Comparison of ENCODE assay signal across 8 mouse cellular contexts in the genomic region with DNA sequence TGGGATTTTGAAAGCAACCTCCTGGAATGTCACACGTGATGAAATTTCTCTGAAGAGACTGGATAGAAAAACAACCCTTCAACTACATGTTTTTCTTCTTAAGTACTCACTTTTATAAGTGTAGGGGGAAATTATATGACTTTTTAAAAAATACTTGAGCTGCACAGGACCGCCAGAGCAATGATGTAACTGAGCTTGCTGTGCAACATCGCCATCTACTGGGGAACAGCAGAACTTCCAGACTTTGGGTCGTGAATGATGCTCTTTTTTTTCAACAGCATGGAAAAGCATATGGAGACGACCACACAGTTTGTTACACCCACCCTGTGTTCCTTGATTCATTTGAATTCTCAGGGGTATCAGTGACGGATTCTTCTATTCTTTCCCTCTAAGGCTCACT. TPM values are rescaled to one million over a fixed set of nuclear protein-coding genes. Genes with fewer than 3 reads are reported as not detected.
DNase-seq lines count a peak whose midpoint lies in the region; ATAC-seq and TF ChIP-seq lines count a peak whose summit lies in the region.

No protein-coding gene starts in this region.

- TF ChIP-seq CTCF in gastrocnemius, adult 2 months (IDR thresholded peaks at IDR 0.05), result peak; percentile 92
- peak; percentile 95 for TF ChIP-seq CTCF in cortical plate, adult 2 months (IDR thresholded peaks at IDR 0.05; ENCODE audit: extremely low read depth, insufficient read depth, low read length)

- DNase-seq in gastrocnemius, adult 2 months, result peak; percentile 36
- no peak for DNase-seq in gastrocnemius, postnatal 25 days
- DNase-seq in T-cell, adult 2 months (ENCODE audit: low spot score), result peak; percentile 40
- DNase-seq in layer of hippocampus, adult 9-11 months, result peak; percentile 58
- peak; percentile 61 for DNase-seq in right cerebral cortex, adult 18-20 months

- peak; percentile 65 for ATAC-seq in granulocyte monocyte progenitor cell, adult 5-6 weeks (replicated peaks; ENCODE audit: poor library complexity, severe bottlenecking)
- peak; percentile 62 for ATAC-seq in megakaryocyte, adult 5-6 weeks (ENCODE audit: poor library complexity, severe bottlenecking)

- TF ChIP-seq POLR2A in cortical plate, adult 2 months (IDR thresholded peaks at IDR 0.05; ENCODE audit: extremely low read depth, insufficient read depth, low read length), result no peak

- peaks cover 2% of the 10 kb centered on the region; the same call in 1 of the 2 replicates for H3K4me1 ChIP-seq in cortical plate, adult 2 months (ENCODE audit: control insufficient read depth, insufficient read depth, low read length)

- H3K27ac ChIP-seq in gastrocnemius, adult 2 months, result no peak overlapping the region
- no peak overlapping the region for H3K27ac ChIP-seq in cortical plate, adult 2 months (ENCODE audit: insufficient read depth, low read length)

- no peak overlapping the region for H3K4me3 ChIP-seq in gastrocnemius, adult 2 months
- no peak overlapping the region for H3K4me3 ChIP-seq in cortical plate, adult 2 months (ENCODE audit: insufficient read depth, low read length)

- intact Hi-C loops in gastrocnemius, adult 2 months (cut with DNase I), result loop anchor here (2.0 to 5.0 kb wide), 2 partner anchors 40 to 160 kb away; a partner anchor contains a TSS

RNA-seq across cellular contexts. Expression of a gene that starts 8.9 kb away (rescaled TPM):
- not detected for total RNA-seq in gastrocnemius, adult 2 months (2021)
- not detected for total RNA-seq in gastrocnemius, postnatal 25 days (2021)
- not detected in 2 replicates for polyA plus RNA-seq in cortical plate, adult 2 months (2012; rRNA removed)
- not detected in 2 replicates for total RNA-seq in granulocyte monocyte progenitor cell, adult 5-6 weeks (2014; fragmentation: Nextera tagmentation)
- total RNA-seq in granulocyte monocyte progenitor cell, adult 5-6 weeks (2017), result not detected in 2 replicates
- total RNA-seq in megakaryocyte, adult 5-6 weeks (2015), result 0.07 TPM in 1 of 2 replicates, not detected in the other
- not detected in 2 replicates for total RNA-seq in megakaryocyte, adult 5-6 weeks (2017)

RNA-seq across cellular contexts. Expression of a gene that starts 39.8 kb away (rescaled TPM):
- 1 to 10 TPM; 1.8 to 2.0 TPM for total RNA-seq in gastrocnemius, adult 2 months (2021)
- total RNA-seq in gastrocnemius, postnatal 25 days (2021), result 1 to 10 TPM; 1.8 to 1.9 TPM
- polyA plus RNA-seq in cortical plate, adult 2 months (2012; rRNA removed), result 3.1 and 4.5 TPM in 2 replicates
- total RNA-seq in granulocyte monocyte progenitor cell, adult 5-6 weeks (2014; fragmentation: Nextera tagmentation), result 17.0 and 28.1 TPM in 2 replicates
- total RNA-seq in granulocyte monocyte progenitor cell, adult 5-6 weeks (2017), result 11.9 and 15.3 TPM in 2 replicates
- total RNA-seq in megakaryocyte, adult 5-6 weeks (2015), result 112 and 151 TPM in 2 replicates
- total RNA-seq in megakaryocyte, adult 5-6 weeks (2017), result 78.0 and 87.4 TPM in 2 replicates

RNA-seq across cellular contexts. Expression of a gene that starts 47.4 kb away (rescaled TPM):
- not detected for total RNA-seq in gastrocnemius, adult 2 months (2021)
- total RNA-seq in gastrocnemius, postnatal 25 days (2021), result not detected
- polyA plus RNA-seq in cortical plate, adult 2 months (2012; rRNA removed), result not detected in 2 replicates
- 3.5 and 3.8 TPM in 2 replicates for total RNA-seq in granulocyte monocyte progenitor cell, adult 5-6 weeks (2014; fragmentation: Nextera tagmentation)
- total RNA-seq in granulocyte monocyte progenitor cell, adult 5-6 weeks (2017), result 5.1 and 6.1 TPM in 2 replicates
- 0.62 and 1.7 TPM in 2 replicates for total RNA-seq in megakaryocyte, adult 5-6 weeks (2015)
- 0.40 TPM in 1 of 2 replicates, not detected in the other for total RNA-seq in megakaryocyte, adult 5-6 weeks (2017)

RNA-seq across cellular contexts. Expression of a gene that starts 56.8 kb away (rescaled TPM):
- 10 to 100 TPM; 24.3 to 35.4 TPM for total RNA-seq in gastrocnemius, adult 2 months (2021)
- total RNA-seq in gastrocnemius, postnatal 25 days (2021), result 10 to 100 TPM; 51.1 to 85.7 TPM
- 0.83 and 0.92 TPM in 2 replicates for polyA plus RNA-seq in cortical plate, adult 2 months (2012; rRNA removed)
- not detected in 2 replicates for total RNA-seq in granulocyte monocyte progenitor cell, adult 5-6 weeks (2014; fragmentation: Nextera tagmentation)
- not detected in 2 replicates for total RNA-seq in granulocyte monocyte progenitor cell, adult 5-6 weeks (2017)
- total RNA-seq in megakaryocyte, adult 5-6 weeks (2015), result not detected in 2 replicates
- total RNA-seq in megakaryocyte, adult 5-6 weeks (2017), result not detected in 2 replicates

Comparison
In these comparisons a context has a peak if more than half of its experiments do, and no peak if none do; other contexts are left out.
1. RNA of a gene that starts 39.8 kb away (total RNA-seq): 78.0 to 151 TPM in megakaryocyte, adult 5-6 weeks and 11.9 to 28.1 TPM in granulocyte monocyte progenitor cell, adult 5-6 weeks; 1.8 to 2.0 TPM in gastrocnemius, adult 2 months and 1.8 to 1.9 TPM in gastrocnemius, postnatal 25 days; every median in the first group is over 4 times any median in the second.